Mouse (Mus musculus): ENCODE data around the gene Wnt7a. TPM values are rescaled to one million over a fixed set of nuclear protein-coding genes. Genes with fewer than 3 reads are reported as not detected.

The Wnt7a gene
- polyA plus RNA-seq, 1 experiment from 2014 or later, result not detected

DNA sequence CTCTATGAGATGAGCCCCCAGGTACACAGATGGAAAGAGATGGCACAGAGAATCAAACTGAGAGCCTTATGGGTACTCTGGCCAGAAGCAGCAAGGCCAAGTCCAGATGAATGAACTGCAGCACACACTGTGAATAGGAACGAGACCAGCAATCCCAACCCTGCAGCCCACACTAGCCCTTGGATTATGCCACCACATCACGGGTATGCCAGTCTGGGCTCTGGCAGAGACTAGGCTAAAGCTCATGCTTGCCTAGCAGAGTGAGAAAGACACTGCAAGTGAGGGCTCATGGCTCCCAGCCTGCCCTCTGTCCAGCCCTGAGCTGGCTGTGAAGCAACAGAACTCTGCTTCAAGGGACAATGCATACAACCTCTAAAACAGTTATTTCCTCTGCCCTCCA, 26.7 kb downstream of the Wnt7a start:
- Histone ChIP-seq H3K27me3 (ENCODE audit: control insufficient read depth, insufficient read depth, low read length) (peaks cover 7% of the 10 kb centered on the region; the same call in 1 of the 2 replicates), H3K27ac (replicated peaks in 1 of 2; ENCODE audit: control insufficient read depth in 1 of 2, insufficient read depth in 1 of 2, low read depth in 2 of 2, low read length in 2 of 2) (no peak overlapping the region), H3K9me3 (ENCODE audit: control insufficient read depth, low read length) (no peaks in the 10 kb centered on the region), H3K4me3 (ENCODE audit: control insufficient read depth in 1 of 2, insufficient read depth in 1 of 2, low read depth in 1 of 2, low read length in 2 of 2) (no peak overlapping the region), H3K36me3 (ENCODE audit: control insufficient read depth, insufficient read depth, low read length) (no peaks in the 10 kb centered on the region), H3K4me1 (ENCODE audit: control insufficient read depth in 2 of 2, insufficient read depth in 2 of 2, low read length in 2 of 2) (peaks cover 15 to 18% of the 10 kb centered on the region in 2 experiments), H3K4me2 (ENCODE audit: low read length) (no peak overlapping the region), H3K9ac (ENCODE audit: low read length) (no peak overlapping the region)
- no peak for ATAC-seq (ENCODE audit: insufficient number of reproducible peaks, insufficient read depth, low FRiP score, low read depth)
- WGBS, result 77% methylated on average over 2 of the region's 2 CpGs

DNA sequence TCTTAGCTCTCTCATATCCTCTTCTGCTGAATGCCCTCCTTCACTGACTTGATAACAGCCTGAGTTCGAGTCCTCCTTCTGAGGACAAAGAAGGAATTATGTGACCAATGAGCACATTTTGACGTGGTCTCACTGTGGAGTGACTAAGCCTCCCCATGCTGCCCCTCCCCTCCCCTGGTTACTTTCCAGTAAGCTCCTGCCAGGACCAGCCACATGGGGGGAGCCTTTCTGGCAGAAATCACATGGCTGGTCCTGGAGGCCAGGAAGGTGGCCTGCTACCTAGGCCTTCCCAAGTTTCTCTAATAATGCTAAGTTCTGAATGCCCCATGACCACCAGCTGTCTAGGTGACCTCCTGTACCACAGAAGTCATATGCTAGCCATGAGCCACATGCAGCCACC, 27.3 kb downstream of the Wnt7a start:
- H3K9ac ChIP-seq (ENCODE audit: low read length), result no peak overlapping the region
- no peaks in the 10 kb centered on the region for H3K9me3 ChIP-seq (ENCODE audit: control insufficient read depth, low read length)
- ATAC-seq (ENCODE audit: insufficient number of reproducible peaks, insufficient read depth, low FRiP score, low read depth), result no peak
- H3K4me2 ChIP-seq (ENCODE audit: low read length), result no peak overlapping the region
- 56% methylated on average over 2 of the region's 2 CpGs for WGBS
- peaks cover 11% of the 10 kb centered on the region; the same call in 1 of the 2 replicates for H3K27me3 ChIP-seq (ENCODE audit: control insufficient read depth, insufficient read depth, low read length)
- peaks cover 9 to 13% of the 10 kb centered on the region in 2 experiments; a peak in 3 of 4 replicates for H3K4me1 ChIP-seq (ENCODE audit: control insufficient read depth in 2 of 2, insufficient read depth in 2 of 2, low read length in 2 of 2)
- H3K36me3 ChIP-seq (ENCODE audit: control insufficient read depth, insufficient read depth, low read length), result no peaks in the 10 kb centered on the region
- no peak overlapping the region for H3K4me3 ChIP-seq (ENCODE audit: control insufficient read depth in 1 of 2, insufficient read depth in 1 of 2, low read depth in 1 of 2, low read length in 2 of 2)
- no peak overlapping the region for H3K27ac ChIP-seq (replicated peaks in 1 of 2; ENCODE audit: control insufficient read depth in 1 of 2, insufficient read depth in 1 of 2, low read depth in 2 of 2, low read length in 2 of 2)

DNA sequence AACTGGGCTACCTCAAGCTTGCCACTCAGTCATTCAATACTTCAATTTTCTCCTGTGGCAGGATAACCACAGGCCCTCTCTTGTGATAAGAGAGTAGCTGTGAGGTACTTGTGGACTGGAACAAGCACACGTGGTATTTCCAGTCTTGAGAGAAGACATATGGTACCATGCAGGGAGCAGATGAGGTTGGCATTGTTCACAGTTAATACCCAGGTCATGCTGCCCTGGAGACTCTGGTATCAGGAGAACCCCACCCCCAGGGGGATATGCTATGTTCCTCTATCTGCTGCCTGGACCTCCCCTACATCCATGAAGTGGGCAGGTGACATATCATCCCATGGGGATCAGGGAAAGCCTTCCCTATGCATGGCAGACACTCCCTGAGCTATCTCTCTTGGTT, 27.9 kb downstream of the Wnt7a start:
- H3K36me3 ChIP-seq (ENCODE audit: control insufficient read depth, insufficient read depth, low read length), result no peaks in the 10 kb centered on the region
- no peak overlapping the region for H3K4me3 ChIP-seq (ENCODE audit: control insufficient read depth in 1 of 2, insufficient read depth in 1 of 2, low read depth in 1 of 2, low read length in 2 of 2)
- peaks cover 8 to 9% of the 10 kb centered on the region in 2 experiments; a peak in 3 of 4 replicates for H3K4me1 ChIP-seq (ENCODE audit: control insufficient read depth in 2 of 2, insufficient read depth in 2 of 2, low read length in 2 of 2)
- 53% methylated on average over 1 of the region's 1 CpGs for WGBS
- peaks cover 12% of the 10 kb centered on the region; the same call in 1 of the 2 replicates for H3K27me3 ChIP-seq (ENCODE audit: control insufficient read depth, insufficient read depth, low read length)
- H3K27ac ChIP-seq (replicated peaks in 1 of 2; ENCODE audit: control insufficient read depth in 1 of 2, insufficient read depth in 1 of 2, low read depth in 2 of 2, low read length in 2 of 2), result no peak overlapping the region
- no peak overlapping the region for H3K4me2 ChIP-seq (ENCODE audit: low read length)
- H3K9ac ChIP-seq (ENCODE audit: low read length), result no peak overlapping the region
- no peak for ATAC-seq (ENCODE audit: insufficient number of reproducible peaks, insufficient read depth, low FRiP score, low read depth)
- no peaks in the 10 kb centered on the region for H3K9me3 ChIP-seq (ENCODE audit: control insufficient read depth, low read length)

DNA sequence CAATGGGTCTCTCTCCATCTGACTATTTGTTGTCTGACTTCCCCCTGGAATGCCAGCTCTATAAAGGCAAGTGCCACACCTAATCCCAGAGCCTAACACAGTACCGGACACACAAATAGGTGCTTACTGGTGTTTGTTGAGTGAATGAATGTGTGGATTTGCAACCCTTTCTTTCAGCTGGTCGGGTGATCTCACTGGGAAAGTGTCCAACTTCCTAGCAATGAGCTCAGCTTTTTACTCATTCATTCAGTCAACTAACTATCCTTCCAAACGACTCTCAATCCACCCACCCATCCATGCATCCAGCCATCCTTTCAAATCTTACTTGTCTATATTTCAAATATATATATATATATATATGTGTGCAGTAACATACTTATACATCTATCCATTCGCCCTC, 31.3 kb downstream of the Wnt7a start:
- Histone ChIP-seq H3K27ac (replicated peaks in 1 of 2; ENCODE audit: control insufficient read depth in 1 of 2, insufficient read depth in 1 of 2, low read depth in 2 of 2, low read length in 2 of 2) (no peak overlapping the region), H3K9me3 (ENCODE audit: control insufficient read depth, low read length) (no peaks in the 10 kb centered on the region), H3K36me3 (ENCODE audit: control insufficient read depth, insufficient read depth, low read length) (no peaks in the 10 kb centered on the region), H3K27me3 (ENCODE audit: control insufficient read depth, insufficient read depth, low read length) (peaks cover 18% of the 10 kb centered on the region; the same call in 1 of the 2 replicates), H3K4me1 (ENCODE audit: control insufficient read depth in 2 of 2, insufficient read depth in 2 of 2, low read length in 2 of 2) (no peaks in the 10 kb centered on the region; a peak in 1 of 4 replicates), H3K4me2 (ENCODE audit: low read length) (no peak overlapping the region), H3K9ac (ENCODE audit: low read length) (no peak overlapping the region), H3K4me3 (ENCODE audit: control insufficient read depth in 1 of 2, insufficient read depth in 1 of 2, low read depth in 1 of 2, low read length in 2 of 2) (no peak overlapping the region)
- ATAC-seq (ENCODE audit: insufficient number of reproducible peaks, insufficient read depth, low FRiP score, low read depth), result no peak
- WGBS, result 66% methylated on average over 4 of the region's 4 CpGs

DNA sequence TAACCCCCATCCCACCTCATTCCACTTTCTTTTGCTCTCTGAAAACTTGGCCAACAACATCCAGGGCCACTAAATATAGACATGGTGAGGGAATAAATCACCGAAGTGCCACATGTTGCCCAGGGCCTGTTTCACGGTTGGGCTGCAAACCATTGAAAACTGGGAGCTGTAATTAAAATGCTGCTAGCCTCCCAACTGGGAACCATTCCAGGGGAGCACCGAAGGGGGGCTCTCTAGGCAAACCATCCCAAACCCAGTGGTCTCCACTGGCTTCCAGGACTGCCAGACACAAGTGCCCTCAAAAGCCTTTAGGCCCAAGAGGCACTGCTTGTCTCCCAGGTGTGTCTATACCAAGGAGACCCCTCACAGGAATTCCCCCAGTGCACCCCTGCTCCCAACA, 31.9 kb downstream of the Wnt7a start:
- H3K9me3 ChIP-seq (ENCODE audit: control insufficient read depth, low read length), result no peaks in the 10 kb centered on the region
- ATAC-seq (ENCODE audit: insufficient number of reproducible peaks, insufficient read depth, low FRiP score, low read depth), result no peak
- H3K9ac ChIP-seq (ENCODE audit: low read length), result no peak overlapping the region
- no peak overlapping the region for H3K27ac ChIP-seq (replicated peaks in 1 of 2; ENCODE audit: control insufficient read depth in 1 of 2, insufficient read depth in 1 of 2, low read depth in 2 of 2, low read length in 2 of 2)
- no peak overlapping the region for H3K4me2 ChIP-seq (ENCODE audit: low read length)
- no peak overlapping the region for H3K4me3 ChIP-seq (ENCODE audit: control insufficient read depth in 1 of 2, insufficient read depth in 1 of 2, low read depth in 1 of 2, low read length in 2 of 2)
- WGBS, result 69% methylated on average over 3 of the region's 3 CpGs
- H3K27me3 ChIP-seq (ENCODE audit: control insufficient read depth, insufficient read depth, low read length), result peaks cover 18% of the 10 kb centered on the region; the same call in 1 of the 2 replicates
- H3K4me1 ChIP-seq (ENCODE audit: control insufficient read depth in 2 of 2, insufficient read depth in 2 of 2, low read length in 2 of 2), result no peaks in the 10 kb centered on the region; a peak in 1 of 4 replicates
- H3K36me3 ChIP-seq (ENCODE audit: control insufficient read depth, insufficient read depth, low read length), result no peaks in the 10 kb centered on the region

DNA sequence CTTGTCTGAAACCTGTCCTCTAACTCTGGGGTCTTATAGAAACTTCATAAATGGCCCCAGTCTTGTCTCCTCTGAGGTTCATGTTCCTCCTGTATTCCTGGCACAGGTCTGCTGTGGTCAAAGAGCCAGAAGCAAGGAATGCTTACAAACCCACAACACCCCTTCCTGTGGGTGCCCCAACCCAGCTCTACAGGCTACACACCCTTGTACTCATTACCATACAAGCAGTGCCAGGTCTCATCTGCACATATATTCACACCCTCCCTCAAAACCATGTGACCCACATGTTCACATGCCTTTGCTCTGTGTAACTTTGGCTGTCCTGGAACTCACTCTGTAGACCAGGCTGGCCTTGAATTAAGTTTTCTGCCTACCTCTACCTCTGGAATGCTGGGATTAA, 38.2 kb downstream of the Wnt7a start:
- Histone ChIP-seq H3K4me3 (ENCODE audit: control insufficient read depth in 1 of 2, insufficient read depth in 1 of 2, low read depth in 1 of 2, low read length in 2 of 2) (no peak overlapping the region), H3K27ac (replicated peaks in 1 of 2; ENCODE audit: control insufficient read depth in 1 of 2, insufficient read depth in 1 of 2, low read depth in 2 of 2, low read length in 2 of 2) (no peak overlapping the region), H3K9me3 (ENCODE audit: control insufficient read depth, low read length) (no peaks in the 10 kb centered on the region), H3K36me3 (ENCODE audit: control insufficient read depth, insufficient read depth, low read length) (no peaks in the 10 kb centered on the region), H3K9ac (ENCODE audit: low read length) (no peak overlapping the region), H3K4me1 (ENCODE audit: control insufficient read depth in 2 of 2, insufficient read depth in 2 of 2, low read length in 2 of 2) (no peaks in the 10 kb centered on the region), H3K4me2 (ENCODE audit: low read length) (no peak overlapping the region), H3K27me3 (ENCODE audit: control insufficient read depth, insufficient read depth, low read length) (peaks cover 38% of the 10 kb centered on the region)
- ATAC-seq (ENCODE audit: insufficient number of reproducible peaks, insufficient read depth, low FRiP score, low read depth), result no peak

DNA sequence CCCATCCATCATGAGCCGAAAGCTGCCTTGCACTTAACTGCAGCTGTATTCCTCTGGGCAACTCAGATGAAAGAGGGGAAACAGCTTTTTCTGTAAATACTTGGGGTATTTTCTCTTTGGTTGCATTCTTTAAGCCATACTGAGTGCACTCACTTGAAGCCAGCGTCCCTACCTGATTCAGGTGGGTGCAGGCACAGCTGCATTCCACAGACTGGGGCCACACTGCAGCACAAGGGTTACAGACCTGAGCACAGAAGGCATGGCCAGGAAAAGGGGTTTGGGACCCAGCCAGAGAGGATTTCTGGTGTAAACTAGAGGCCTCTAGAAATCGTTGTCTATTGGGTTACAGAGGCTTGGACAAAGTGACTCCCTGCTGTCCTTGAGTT, 38.6 kb downstream of the Wnt7a start:
- H3K4me1 ChIP-seq (ENCODE audit: control insufficient read depth in 2 of 2, insufficient read depth in 2 of 2, low read length in 2 of 2), result no peaks in the 10 kb centered on the region
- H3K36me3 ChIP-seq (ENCODE audit: control insufficient read depth, insufficient read depth, low read length), result no peaks in the 10 kb centered on the region
- H3K27ac ChIP-seq (replicated peaks in 1 of 2; ENCODE audit: control insufficient read depth in 1 of 2, insufficient read depth in 1 of 2, low read depth in 2 of 2, low read length in 2 of 2), result no peak overlapping the region
- H3K9me3 ChIP-seq (ENCODE audit: control insufficient read depth, low read length), result no peaks in the 10 kb centered on the region
- H3K9ac ChIP-seq (ENCODE audit: low read length), result no peak overlapping the region
- 42% methylated on average over 3 of the region's 3 CpGs for WGBS
- H3K27me3 ChIP-seq (ENCODE audit: control insufficient read depth, insufficient read depth, low read length), result peaks cover 38% of the 10 kb centered on the region
- no peak overlapping the region for H3K4me2 ChIP-seq (ENCODE audit: low read length)
- H3K4me3 ChIP-seq (ENCODE audit: control insufficient read depth in 1 of 2, insufficient read depth in 1 of 2, low read depth in 1 of 2, low read length in 2 of 2), result no peak overlapping the region
- no peak for ATAC-seq (ENCODE audit: insufficient number of reproducible peaks, insufficient read depth, low FRiP score, low read depth)

DNA sequence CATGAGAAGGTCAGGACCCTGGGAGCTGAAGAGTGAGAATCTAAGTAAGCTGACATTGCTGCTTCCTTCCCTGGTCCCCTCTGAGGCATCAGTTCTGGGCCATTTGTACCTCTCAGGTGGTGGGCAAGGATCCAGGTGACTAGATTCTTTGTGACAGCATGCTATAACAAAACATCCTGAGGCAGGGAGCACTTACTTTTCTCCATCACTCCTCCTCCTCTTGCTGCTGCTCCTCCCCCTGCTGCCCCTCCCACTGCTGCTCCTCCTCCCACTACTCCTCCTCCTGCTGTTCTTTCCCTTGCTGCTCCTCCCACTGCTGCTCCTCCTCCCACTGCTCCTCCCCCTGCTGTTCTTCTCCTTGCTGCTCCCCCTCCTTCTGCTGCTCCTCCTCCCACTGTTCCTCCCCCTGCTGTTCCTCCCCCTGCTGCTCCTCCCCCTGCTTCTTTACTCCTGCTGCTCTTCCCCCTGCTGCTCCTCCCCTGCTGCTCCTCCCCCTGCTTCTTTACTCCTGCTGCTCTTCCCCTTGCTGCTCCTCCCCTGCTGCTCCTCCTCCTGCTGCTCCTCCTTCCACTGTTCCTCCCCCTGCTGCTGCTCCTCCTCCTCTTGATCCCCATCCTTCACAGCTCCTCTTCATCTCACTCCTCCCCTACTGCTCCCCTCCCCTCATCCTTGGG, 39.1 kb downstream of the Wnt7a start:
- Histone ChIP-seq H3K4me2 (ENCODE audit: low read length) (no peak overlapping the region), H3K36me3 (ENCODE audit: control insufficient read depth, insufficient read depth, low read length) (no peaks in the 10 kb centered on the region), H3K4me3 (ENCODE audit: control insufficient read depth in 1 of 2, insufficient read depth in 1 of 2, low read depth in 1 of 2, low read length in 2 of 2) (no peak overlapping the region), H3K27me3 (ENCODE audit: control insufficient read depth, insufficient read depth, low read length) (peaks cover 35% of the 10 kb centered on the region), H3K9me3 (ENCODE audit: control insufficient read depth, low read length) (no peaks in the 10 kb centered on the region), H3K9ac (ENCODE audit: low read length) (no peak overlapping the region), H3K27ac (replicated peaks in 1 of 2; ENCODE audit: control insufficient read depth in 1 of 2, insufficient read depth in 1 of 2, low read depth in 2 of 2, low read length in 2 of 2) (no peak overlapping the region), H3K4me1 (ENCODE audit: control insufficient read depth in 2 of 2, insufficient read depth in 2 of 2, low read length in 2 of 2) (no peaks in the 10 kb centered on the region)
- ATAC-seq (ENCODE audit: insufficient number of reproducible peaks, insufficient read depth, low FRiP score, low read depth), result no peak
